Mouse (Mus musculus) embryonic fibroblast, embryonic 13.5 days (primary cell): Measurements from ENCODE around the gene Jarid2. TPM values are rescaled to one million over a fixed set of nuclear protein-coding genes. Genes with fewer than 3 reads are reported as not detected.
"Not testable (repeated sequence)": the region's sequence is repeated elsewhere in the genome, so short reads cannot be mapped to it uniquely, and the experiment has no call there.

Experiments used
- H3K27ac ChIP-seq: 2 replicates; pipeline ENCODE4 v1.5.1; 2012; ENCODE audit warnings: low read length, control low read depth, inconsistent platforms; ENCODE audit not compliant: insufficient read depth
- H3K4me1 ChIP-seq: 2 replicates; pipeline ENCODE4 v1.6.1; 2011; ENCODE audit warnings: low read length; ENCODE audit not compliant: control insufficient read depth, insufficient read depth
- H3K4me3 ChIP-seq: 2 replicates; pipeline ENCODE4 v1.5.1; 2011; ENCODE audit warnings: mild to moderate bottlenecking, control low read depth, low read length; ENCODE audit not compliant: insufficient read depth
- CTCF ChIP-seq: IDR thresholded peaks from 2 replicates; pipeline ENCODE4 v1.5.1; 2011; ENCODE audit warnings: mild to moderate bottlenecking, control low read depth, low read length, moderate library complexity, borderline replicate concordance; ENCODE audit not compliant: insufficient read depth
- POLR2A ChIP-seq: IDR thresholded peaks from 2 replicates; pipeline ENCODE4 v1.6.1; 2011; ENCODE audit warnings: low read depth, mild to moderate bottlenecking, control low read depth, low read length, moderate library complexity
- polyA plus RNA-seq: library from polyadenylated mRNA; stranded (reverse); fragments of >200 nt; gene quantifications from 2 replicates; pipeline ENCODE4 v1.2.4, GENCODE M21; 2011; ENCODE audit warnings: low read depth; ENCODE audit not compliant: missing spikeins, insufficient read length

The Jarid2 gene
- polyA plus RNA-seq, 1 experiment = 14.4 TPM

DNA sequence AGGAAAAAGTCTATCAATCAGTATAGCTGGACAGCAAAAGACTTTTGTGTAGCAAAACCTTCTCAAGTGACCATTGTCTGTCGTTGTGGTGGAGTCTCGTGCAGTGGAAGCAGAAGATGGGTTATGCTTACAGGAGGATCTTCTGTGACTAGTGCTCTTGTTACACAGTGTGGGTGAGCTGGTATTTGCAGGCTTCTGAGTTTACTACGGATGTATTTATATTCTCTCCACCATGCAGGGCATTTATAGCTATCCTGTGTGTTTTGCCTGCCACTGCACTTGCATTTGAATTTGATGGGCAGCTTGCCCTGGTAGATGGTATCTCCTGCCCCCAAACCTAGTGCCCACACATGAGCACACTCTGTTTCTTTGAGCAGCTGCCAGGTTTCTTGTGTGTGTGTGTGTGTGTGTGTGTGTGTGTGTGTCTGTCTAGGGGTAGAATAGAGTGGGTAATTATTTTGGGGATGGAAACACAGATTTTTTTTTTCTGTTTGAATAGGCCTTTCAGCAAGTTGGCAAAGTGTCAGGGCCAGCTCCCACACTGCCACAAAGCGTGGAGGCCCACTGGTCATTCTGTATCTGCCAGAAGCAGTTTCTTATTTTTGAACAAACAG is 138.9 kb downstream of the Jarid2 start:
- no peaks in the 10 kb centered on the region for H3K4me1 ChIP-seq
- TF ChIP-seq CTCF (no peak), POLR2A (no peak)
- no peak overlapping the region for H3K4me3 ChIP-seq
- H3K27ac ChIP-seq = no peak overlapping the region

DNA sequence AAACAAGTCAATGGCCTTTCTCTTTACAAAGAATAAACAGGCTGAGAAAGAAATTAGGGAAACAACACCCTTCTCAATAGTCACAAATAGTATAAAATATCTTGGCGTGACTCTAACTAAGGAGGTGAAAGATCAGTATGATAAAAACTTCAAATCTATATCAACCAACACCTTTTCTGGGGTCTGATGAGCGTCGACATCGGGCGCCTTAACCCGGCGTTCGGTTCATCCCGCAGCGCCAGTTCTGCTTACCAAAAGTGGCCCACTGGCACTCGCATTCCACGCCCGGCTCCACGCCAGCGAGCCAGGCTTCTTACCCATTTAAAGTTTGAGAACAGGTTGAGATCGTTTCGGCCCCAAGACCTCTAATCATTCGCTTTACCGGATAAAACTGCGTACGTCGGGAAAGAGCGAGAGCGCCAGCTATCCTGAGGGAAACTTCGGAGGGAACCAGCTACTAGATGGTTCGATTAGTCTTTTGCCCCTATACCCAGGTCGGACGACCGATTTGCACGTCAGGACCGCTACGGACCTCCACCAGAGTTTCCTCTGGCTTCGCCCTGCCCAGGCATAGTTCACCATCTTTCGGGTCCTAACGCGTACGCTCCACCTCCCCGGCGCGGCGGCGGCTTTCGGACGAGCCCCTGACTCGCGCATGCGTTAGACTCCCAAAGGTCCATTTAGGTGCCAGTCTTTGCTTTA is 140.3 kb downstream of the Jarid2 start:
- not testable (repeated sequence) for H3K4me1 ChIP-seq, H3K4me3 ChIP-seq, H3K27ac ChIP-seq

DNA sequence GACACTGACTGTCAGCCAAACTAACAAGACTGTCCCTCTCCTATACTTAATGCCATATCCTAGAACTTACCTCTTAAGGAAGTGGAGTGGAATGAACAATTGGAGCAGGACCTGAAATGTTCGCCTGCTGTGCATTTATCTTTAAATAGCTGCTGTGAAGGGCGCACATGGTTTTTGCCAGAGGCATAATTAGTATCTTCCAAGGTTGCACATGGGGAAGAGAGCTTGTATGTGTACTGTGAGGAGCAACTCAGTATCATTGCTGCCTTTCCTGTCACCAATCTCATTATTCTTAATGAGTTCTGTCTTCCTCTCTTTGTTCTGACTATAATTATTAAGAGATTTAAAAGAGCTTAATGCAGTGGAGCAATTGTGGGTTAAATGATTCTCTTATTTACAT is 147.5 kb downstream of the Jarid2 start:
- H3K27ac ChIP-seq = no peak overlapping the region
- TF ChIP-seq POLR2A = no peak
- no peak for TF ChIP-seq CTCF
- H3K4me1 ChIP-seq = no peaks in the 10 kb centered on the region

DNA sequence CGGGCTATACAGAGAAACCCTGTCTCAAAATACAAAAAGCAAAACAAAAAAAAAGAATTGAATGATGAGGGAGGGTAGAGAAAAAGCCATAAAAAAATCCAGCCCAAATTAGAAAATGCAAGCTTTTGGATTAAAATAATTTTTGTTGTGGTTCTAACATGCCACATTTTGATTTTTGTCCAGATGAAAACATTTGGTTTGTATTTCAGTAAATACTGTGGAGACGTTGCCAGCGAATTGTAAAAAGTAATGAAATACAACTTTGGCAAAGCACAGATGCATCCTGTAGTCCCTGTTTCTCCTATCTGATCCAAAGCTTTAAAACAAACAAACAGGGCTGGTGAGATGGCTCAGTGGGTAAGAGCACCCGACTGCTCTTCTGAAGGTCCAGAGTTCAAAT is 151.7 kb downstream of the Jarid2 start:
- Histone ChIP-seq H3K4me3 (no peak overlapping the region), H3K27ac (no peak overlapping the region), H3K4me1 (no peaks in the 10 kb centered on the region)
- no peak for TF ChIP-seq POLR2A
- no peak for TF ChIP-seq CTCF

More for the DNA sequence above, 147.5 kb downstream of the Jarid2 start:
- H3K4me3 ChIP-seq = no peak overlapping the region

DNA sequence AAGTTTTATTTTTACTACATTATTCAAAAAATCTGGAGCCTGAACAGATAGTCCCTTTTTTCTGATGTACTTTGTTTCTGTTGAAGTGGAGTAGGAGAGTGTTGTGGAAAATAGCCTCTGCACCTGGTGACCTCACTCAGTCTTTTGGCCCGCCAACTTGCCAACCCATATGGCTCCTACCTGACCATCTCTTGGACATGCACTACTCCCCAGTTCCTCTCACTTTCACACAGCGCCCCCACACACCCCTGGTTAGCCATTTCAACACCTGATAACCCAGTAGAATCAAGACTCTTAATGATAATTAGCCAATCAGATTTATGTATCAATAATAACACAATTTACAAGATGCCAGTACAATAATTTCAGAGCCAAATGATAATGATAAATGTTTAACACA is 156.9 kb downstream of the Jarid2 start:
- no peak overlapping the region for H3K27ac ChIP-seq
- H3K4me1 ChIP-seq = no peaks in the 10 kb centered on the region
- TF ChIP-seq CTCF = no peak
- TF ChIP-seq POLR2A = no peak
- no peak overlapping the region for H3K4me3 ChIP-seq

DNA sequence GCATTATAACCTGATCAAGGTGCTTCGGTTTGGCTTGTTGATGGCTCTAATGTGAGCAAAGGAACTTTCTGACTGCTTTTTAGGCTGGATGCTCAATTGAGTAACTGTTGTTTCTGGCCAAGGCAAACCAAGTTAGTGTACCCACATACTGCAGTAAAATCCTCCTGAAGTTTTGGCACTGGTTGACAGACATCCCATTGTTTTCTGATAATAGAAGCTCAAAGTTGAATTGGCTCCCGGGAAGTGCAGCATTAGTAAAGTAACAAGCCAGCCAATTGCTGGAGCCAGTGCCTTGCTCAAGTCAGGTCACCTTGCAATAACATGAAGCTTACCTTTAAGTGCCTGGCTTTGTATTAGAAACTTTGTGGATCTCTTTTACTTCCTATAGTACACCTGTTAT is 161.3 kb downstream of the Jarid2 start:
- Histone ChIP-seq H3K4me3 (no peak overlapping the region), H3K27ac (no peak overlapping the region), H3K4me1 (no peaks in the 10 kb centered on the region)
- TF ChIP-seq CTCF = no peak
- no peak for TF ChIP-seq POLR2A

DNA sequence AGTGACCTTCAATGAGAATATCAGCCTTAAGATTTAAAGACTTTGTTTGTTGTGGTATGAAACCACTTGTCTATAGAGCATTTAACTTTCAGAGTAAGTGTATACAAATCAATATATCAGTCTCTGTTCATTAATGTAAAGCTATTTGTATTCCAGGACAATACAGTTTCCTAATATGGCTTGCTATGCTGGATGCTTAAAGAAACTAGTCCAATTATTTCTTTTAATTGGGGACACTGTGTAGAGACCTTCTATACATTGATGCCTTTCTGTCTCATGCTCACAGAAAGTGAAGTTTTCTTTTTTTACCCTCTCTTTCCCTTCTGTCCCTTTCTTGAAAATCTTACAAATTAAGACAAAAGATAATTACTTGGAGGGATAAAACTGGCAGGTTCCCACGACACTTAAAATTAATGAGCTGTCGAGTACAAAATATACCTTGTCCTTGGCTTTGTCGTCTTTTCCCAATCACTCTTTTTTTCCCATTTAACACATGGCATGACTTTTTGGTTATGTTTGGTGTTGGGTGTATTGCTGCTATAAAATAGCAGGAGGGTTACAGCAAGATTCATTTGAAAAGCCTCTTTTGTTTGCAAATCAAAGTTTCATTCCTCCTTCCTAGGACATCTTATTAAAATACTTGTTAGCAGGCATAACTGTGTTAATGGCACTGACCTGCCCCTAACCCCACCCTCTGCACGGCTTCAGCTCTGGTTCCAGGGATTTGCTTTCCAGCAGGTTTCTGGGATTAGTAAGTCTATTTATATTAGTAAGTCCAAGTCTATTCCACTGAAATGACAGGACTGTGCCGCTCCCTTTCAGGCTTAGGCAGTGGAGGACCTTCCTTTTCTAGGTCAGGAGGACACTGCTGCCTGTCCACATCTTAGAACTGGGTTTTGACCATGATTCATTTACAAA is 162.8 kb downstream of the Jarid2 start:
- Histone ChIP-seq H3K4me1 (no peaks in the 10 kb centered on the region), H3K27ac (no peak overlapping the region), H3K4me3 (no peak overlapping the region)
- no peak for TF ChIP-seq POLR2A
- TF ChIP-seq CTCF = no peak

DNA sequence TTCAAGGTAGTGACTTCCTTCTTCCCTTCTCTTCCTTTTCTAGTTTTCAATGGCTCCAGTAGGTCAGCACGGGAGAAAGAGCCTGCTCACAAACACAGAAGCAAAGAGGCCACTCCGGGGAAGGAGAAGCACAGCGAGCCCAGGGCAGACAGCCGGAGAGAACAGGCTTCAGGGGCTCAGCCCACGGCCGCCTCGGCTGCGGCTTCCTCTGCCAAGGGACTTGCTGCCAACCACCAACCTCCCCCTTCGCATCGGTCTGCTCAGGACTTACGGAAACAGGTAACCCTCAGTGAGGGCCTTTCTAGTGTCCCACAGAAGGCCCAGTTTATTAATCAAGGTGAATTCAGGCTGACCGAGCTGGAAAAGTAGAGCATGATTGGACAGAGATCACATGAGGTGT is 166.9 kb downstream of the Jarid2 start:
- TF ChIP-seq CTCF = no peak
- TF ChIP-seq POLR2A = no peak
- H3K27ac ChIP-seq = no peak overlapping the region
- H3K4me1 ChIP-seq = no peaks in the 10 kb centered on the region
- H3K4me3 ChIP-seq = no peak overlapping the region

DNA sequence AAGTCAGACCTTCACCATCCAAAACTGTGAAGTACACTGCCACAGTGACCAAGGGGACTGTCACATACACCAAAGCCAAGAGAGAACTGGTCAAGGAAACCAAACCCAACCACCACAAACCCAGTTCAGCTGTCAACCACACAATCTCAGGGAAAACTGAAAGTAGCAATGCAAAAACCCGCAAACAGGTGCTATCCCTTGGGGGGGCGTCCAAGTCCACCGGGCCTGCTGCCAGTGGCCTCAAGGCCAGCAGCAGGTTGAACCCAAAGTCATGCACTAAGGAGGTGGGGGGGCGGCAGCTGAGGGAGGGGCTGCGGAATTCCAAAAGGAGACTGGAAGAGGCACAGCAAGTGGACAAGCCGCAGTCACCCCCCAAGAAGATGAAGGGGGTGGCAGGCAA is 173.0 kb downstream of the Jarid2 start:
- no peak overlapping the region for H3K4me3 ChIP-seq
- no peak for TF ChIP-seq CTCF
- no peak for TF ChIP-seq POLR2A
- H3K4me1 ChIP-seq = peaks cover under 1% of the 10 kb centered on the region; the same call in 1 of the 2 replicates
- H3K27ac ChIP-seq = no peak overlapping the region

DNA sequence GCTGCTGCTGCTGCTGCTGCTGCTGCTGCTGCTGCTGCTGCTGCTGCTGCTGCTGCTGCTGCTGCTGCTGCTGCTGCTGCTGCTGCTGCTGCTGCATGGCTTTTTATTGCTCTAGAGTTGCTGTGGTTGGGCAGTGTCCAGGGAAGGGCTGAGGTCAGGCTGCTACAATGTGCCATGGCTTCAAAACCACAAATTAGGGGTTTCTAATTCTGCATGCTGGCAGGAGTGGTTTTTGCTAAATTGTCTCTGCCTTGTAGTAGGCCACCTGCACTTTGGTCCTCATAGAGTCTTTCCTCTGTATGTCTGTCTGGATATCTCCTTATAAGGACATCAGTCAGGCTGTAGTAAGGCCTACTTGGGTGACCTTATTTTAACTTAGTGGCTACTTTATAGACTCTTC is 174.1 kb downstream of the Jarid2 start:
- TF ChIP-seq POLR2A (no peak), CTCF (no peak)
- Histone ChIP-seq H3K4me1 (peaks cover 2% of the 10 kb centered on the region; the same call in 1 of the 2 replicates), H3K4me3 (no peak overlapping the region), H3K27ac (no peak overlapping the region)
